Mouse (Mus musculus): ENCODE measurements around the gene Ehd2. TPM values are rescaled to one million over a fixed set of nuclear protein-coding genes. Genes with fewer than 3 reads are reported as not detected.

The Ehd2 gene
- total RNA-seq, 2 experiments from 2014 or later = 160 to 194 TPM

- DNase-seq (ENCODE audit: low spot score in 2 of 2) = peak in 1 of 2 experiments; percentile 43
Measured at GRCm38 (mm10) chr7:15914252-15914651, 53.1 kb downstream of the Ehd2 start.

GRCm38 (mm10) chr7:15912183-15912582 is 55.2 kb downstream of the Ehd2 start:
- peak; percentile 72 to 73 for DNase-seq (ENCODE audit: low spot score in 2 of 2)

GRCm38 (mm10) chr7:15910521-15910920 is 56.8 kb downstream of the Ehd2 start:
- DNase-seq (ENCODE audit: low spot score in 2 of 2) = no peak

- no peak for DNase-seq (ENCODE audit: low spot score in 2 of 2)
Measured at GRCm38 (mm10) chr7:15907971-15908590, 59.3 kb downstream of the Ehd2 start.

- DNase-seq (ENCODE audit: low spot score in 2 of 2) = no peak
Measured at GRCm38 (mm10) chr7:15906602-15907001, 60.8 kb downstream of the Ehd2 start.

GRCm38 (mm10) chr7:15905861-15906260 is 61.5 kb downstream of the Ehd2 start:
- DNase-seq (ENCODE audit: low spot score in 2 of 2) = no peak

- DNase-seq (ENCODE audit: low spot score in 2 of 2) = no peak
Measured at GRCm38 (mm10) chr7:15901366-15902048, 65.9 kb downstream of the Ehd2 start.

Other genes with a start within 250 kb of the Ehd2 start
- not detected for gene Obox5, start 217.4 kb downstream of the Ehd2 start, total RNA-seq (2021)
- gene Obox6, start 127.9 kb downstream of the Ehd2 start, total RNA-seq (2021) = not detected
- gene Crx, start 87.6 kb downstream of the Ehd2 start, total RNA-seq (2021) = not detected
- gene Crxos, start 85.0 kb downstream of the Ehd2 start, total RNA-seq (2021) = not detected
- 100 to 1,000 TPM; 440 to 541 TPM for gene Selenow, start 45.2 kb downstream of the Ehd2 start, total RNA-seq (2021)
- gene Nop53, start 21.5 kb downstream of the Ehd2 start, total RNA-seq (2021) = 100 to 1,000 TPM; 172 to 173 TPM
- gene Bicra, start 80.4 kb upstream of the Ehd2 start, total RNA-seq (2021) = 10 to 100 TPM; 12.1 to 12.6 TPM
- gene Zfp541, start 94.2 kb upstream of the Ehd2 start, total RNA-seq (2021) = under 1 TPM in 1 of 2 experiments, not detected in 1; 0.05 TPM
- 100 to 1,000 TPM; 141 to 153 TPM for gene Napa, start 130.9 kb upstream of the Ehd2 start, total RNA-seq (2021)
- 10 to 100 TPM; 11.7 to 13.9 TPM for gene Kptn, start 152.3 kb upstream of the Ehd2 start, total RNA-seq (2021)
- gene Slc8a2, start 162.3 kb upstream of the Ehd2 start, total RNA-seq (2021) = 1 to 10 TPM in 1 of 2 experiments, under 1 TPM in 1; 0.54 to 1.1 TPM
- 10 to 100 TPM in 1 of 2 experiments, 1 to 10 TPM in 1; 9.5 to 11.7 TPM for gene Meis3, start 207.5 kb upstream of the Ehd2 start, total RNA-seq (2021)

Data from gastrocnemius, postnatal 4 days (tissue).